Mouse (Mus musculus) heart, postnatal 14 days (tissue): ENCODE results near the gene Dda1. TPM values are rescaled to one million over a fixed set of nuclear protein-coding genes. Genes with fewer than 3 reads are reported as not detected.
A peak's percentile ranks its signal among the peaks of the same experiment; 100 is the strongest.
"Not testable (repeated sequence)": the region's sequence is repeated elsewhere in the genome, so short reads cannot be mapped to it uniquely, and the experiment has no call there.

Source experiments
- DNase-seq, 2 experiments: peaks; one replicate each; pipeline ENCODE4 v3.0.0; 2021 to 2022
- intact Hi-C: fragments of 180-260 bp; cut with DNase I; formaldehyde crosslinking; loops from one replicate; pipeline ENCODE4 v1.15.1; 2025
- total RNA-seq, 2 experiments: library from RNA; stranded (reverse); gene quantifications; 2 replicates each; pipeline ENCODE4 v1.2.3; 2021

Gene Dda1
- total RNA-seq, 2 experiments from 2014 or later, result 33.5 to 36.4 TPM

- no peak for DNase-seq
- intact Hi-C loops, result no loop called here
These were observed 47.8 kb downstream of the Dda1 start for GRCm38 (mm10) chr8:71516786-71517185.

- intact Hi-C loops, result not testable (repeated sequence)
- peak; percentile 68 to 83 for DNase-seq
These were observed 50.2 kb downstream of the Dda1 start for GRCm38 (mm10) chr8:71519037-71519825.

DNA sequence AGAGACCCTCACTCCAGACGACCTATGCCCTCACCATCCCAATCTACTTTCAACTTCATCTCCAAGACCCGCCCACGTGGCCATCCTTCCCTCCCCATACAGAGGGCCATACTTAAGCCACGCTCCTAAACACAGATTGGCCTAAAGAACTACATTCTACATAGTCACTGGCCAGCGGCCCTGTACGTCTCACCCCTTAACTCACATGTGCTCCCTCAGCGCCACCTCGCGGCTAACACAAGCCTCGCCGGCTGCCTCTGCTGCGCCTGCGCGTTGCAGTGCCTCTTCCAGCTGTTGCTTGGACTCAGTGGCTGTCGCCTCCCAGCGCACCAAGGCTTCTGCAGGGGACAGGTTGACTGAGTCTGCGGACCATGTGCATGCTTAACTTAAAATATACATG is 52.6 kb downstream of the Dda1 start:
- DNase-seq, result peak; percentile 97 to 99
- intact Hi-C loops, result loop anchor here (1.0 kb wide), 2 partner anchors 26 to 80 kb away; no protein-coding TSS in a partner anchor

DNA sequence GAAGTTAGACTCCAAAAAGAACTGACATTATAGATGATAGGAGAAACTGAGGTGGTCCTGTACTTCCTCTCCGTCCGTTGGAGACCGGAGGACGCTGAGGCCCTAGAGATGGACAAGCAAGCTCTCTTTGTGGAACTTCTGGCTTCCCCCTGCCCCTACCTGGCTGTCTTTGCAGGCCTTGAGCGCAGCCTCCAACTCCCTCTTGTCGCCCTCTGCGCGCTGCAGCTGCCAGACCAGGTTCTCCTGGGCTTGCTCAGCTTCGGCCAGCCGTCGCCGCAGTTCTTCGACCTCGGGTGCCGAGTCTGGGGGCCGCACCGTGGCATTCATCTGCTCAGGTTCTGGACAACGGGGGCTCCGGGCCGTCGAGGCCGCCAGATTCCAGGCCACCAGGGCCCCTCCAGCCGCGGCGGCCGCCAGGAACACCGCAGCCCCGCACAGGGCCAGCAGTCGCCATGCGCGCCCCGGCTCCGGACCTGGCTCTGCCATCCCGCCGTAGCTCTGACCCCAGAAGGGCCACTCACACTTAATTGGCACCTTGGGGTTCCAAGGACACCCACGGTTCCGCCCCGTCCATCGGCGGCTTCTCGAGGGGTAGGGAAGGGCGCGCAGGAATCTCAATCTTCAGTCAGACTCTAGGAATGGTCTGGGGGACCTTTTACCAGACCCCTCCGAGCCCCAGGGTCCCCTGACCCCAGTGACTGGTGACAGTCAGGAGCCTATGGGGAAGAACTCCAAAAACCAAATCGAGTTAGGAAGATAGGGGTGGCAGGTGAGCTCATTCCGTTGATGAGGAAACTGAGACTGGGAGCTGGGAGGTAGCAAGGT is 56.4 kb downstream of the Dda1 start, which contains the start of gene Ccdc194:
Ccdc194 (minus strand) TSS at position 486 of the 825 bp plus-strand sequence.
- DNase-seq, result no peak
- intact Hi-C loops, result no loop called here

Other genes starting within 250 kb of the Dda1 start
- gene Myo9b, start 196.5 kb upstream of the Dda1 start, total RNA-seq, result 10 to 100 TPM; 27.8 to 32.8 TPM
- 10 to 100 TPM; 23.9 to 28.8 TPM for gene Haus8, start 196.3 kb upstream of the Dda1 start, total RNA-seq
- 100 to 1,000 TPM in 1 of 2 experiments, 10 to 100 TPM in 1; 96.5 to 108 TPM for gene Use1, start 102.4 kb upstream of the Dda1 start, total RNA-seq
- gene Ocel1, start 97.9 kb upstream of the Dda1 start, total RNA-seq, result 10 to 100 TPM; 10.4 to 10.7 TPM
- 10 to 100 TPM; 48.5 to 52.3 TPM for gene Nr2f6, start 87.2 kb upstream of the Dda1 start, total RNA-seq
- gene Ushbp1, start 73.4 kb upstream of the Dda1 start, total RNA-seq, result 10 to 100 TPM; 40.5 to 45.1 TPM
- 10 to 100 TPM; 57.0 to 62.9 TPM for gene Babam1, start 72.3 kb upstream of the Dda1 start, total RNA-seq
- gene Ankle1, start 63.2 kb upstream of the Dda1 start, total RNA-seq, result 1 to 10 TPM in 1 of 2 experiments, under 1 TPM in 1; 0.96 to 2.0 TPM
- 10 to 100 TPM; 29.1 to 31.9 TPM for gene Abhd8, start 5.5 kb upstream of the Dda1 start, total RNA-seq
- gene Mrpl34, start 4.2 kb upstream of the Dda1 start, total RNA-seq, result 100 to 1,000 TPM; 111 to 124 TPM
- 10 to 100 TPM; 16.6 to 18.4 TPM for gene Ano8, start 16.8 kb downstream of the Dda1 start, total RNA-seq
- 10 to 100 TPM; 16.4 to 18.7 TPM for gene Gtpbp3, start 18.9 kb downstream of the Dda1 start, total RNA-seq
- 10 to 100 TPM; 19.3 to 26.2 TPM for gene Plvap, start 42.6 kb downstream of the Dda1 start, total RNA-seq
- gene Ccdc194, start 56.5 kb downstream of the Dda1 start, total RNA-seq, result under 1 TPM in 1 of 2 experiments, not detected in 1; 0.12 TPM
- 10 to 100 TPM; 12.3 to 16.5 TPM for gene Bst2, start 68.3 kb downstream of the Dda1 start, total RNA-seq
- 10 to 100 TPM; 28.8 to 29.7 TPM for gene Mvb12a, start 73.7 kb downstream of the Dda1 start, total RNA-seq
- under 1 TPM; 0.17 to 0.22 TPM for gene Tmem221, start 89.7 kb downstream of the Dda1 start, total RNA-seq
- under 1 TPM; 0.10 to 0.17 TPM for gene Nxnl1, start 97.4 kb downstream of the Dda1 start, total RNA-seq
- gene Slc27a1, start 99.7 kb downstream of the Dda1 start, total RNA-seq, result 100 to 1,000 TPM; 127 to 151 TPM
- gene Pgls, start 123.0 kb downstream of the Dda1 start, total RNA-seq, result 10 to 100 TPM; 72.9 to 74.2 TPM
- gene Fam129c, start 128.4 kb downstream of the Dda1 start, total RNA-seq, result 1 to 10 TPM; 1.6 to 2.7 TPM
- 10 to 100 TPM; 44.1 TPM for gene Colgalt1, start 141.8 kb downstream of the Dda1 start, total RNA-seq
- 1 to 10 TPM in 1 of 2 experiments, under 1 TPM in 1; 0.93 to 1.1 TPM for gene Unc13a, start 202.6 kb downstream of the Dda1 start, total RNA-seq
- 10 to 100 TPM; 11.7 to 13.3 TPM for gene Jak3, start 207.1 kb downstream of the Dda1 start, total RNA-seq
- gene Insl3, start 220.0 kb downstream of the Dda1 start, total RNA-seq, result 1 to 10 TPM; 5.0 to 7.0 TPM
- gene B3gnt3, start 232.6 kb downstream of the Dda1 start, total RNA-seq, result 10 to 100 TPM in 1 of 2 experiments, 1 to 10 TPM in 1; 9.4 to 11.4 TPM